Mouse (Mus musculus) liver, embryonic 11.5 days (tissue): Measurements from ENCODE around the gene Ranbp17. TPM values are rescaled to one million over a fixed set of nuclear protein-coding genes. Genes with fewer than 3 reads are reported as not detected.

ENCODE experiments used
- ATAC-seq: fragments of 200-750 bp; cut with Nextera tagmentation; replicated peaks from 2 replicates; pipeline ENCODE4 v1.8.0; 2017; ENCODE audit warnings: moderate number of reproducible peaks, mild to moderate bottlenecking, moderate TSS enrichment, moderate library complexity; ENCODE audit not compliant: low FRiP score
- DNase-seq: peaks from one replicate; pipeline ENCODE4 v3.0.0-alpha.2; 2017; ENCODE audit warnings: low spot score
- H3K27ac ChIP-seq: fragments of 300-500 bp; sonication (generic); 2 replicates; pipeline ENCODE4 v1.5.1; 2014; ENCODE audit warnings: mild to moderate bottlenecking, low read depth, low read length, control low read depth
- H3K27me3 ChIP-seq: fragments of 300-500 bp; sonication (generic); replicated peaks from 2 replicates; pipeline ENCODE4 v1.6.1; 2014; ENCODE audit warnings: low read length, mixed read lengths; ENCODE audit not compliant: control insufficient read depth, insufficient read depth
- H3K36me3 ChIP-seq: fragments of 300-500 bp; sonication (generic); 2 replicates; pipeline ENCODE4 v1.6.1; 2014; ENCODE audit warnings: mild to moderate bottlenecking, low read length, moderate library complexity, mixed read lengths; ENCODE audit not compliant: control insufficient read depth, insufficient read depth
- H3K4me1 ChIP-seq: fragments of 300-500 bp; sonication (generic); replicated peaks from 2 replicates; pipeline ENCODE4 v1.6.1; 2014; ENCODE audit warnings: low read length, mixed read lengths; ENCODE audit not compliant: control insufficient read depth, insufficient read depth
- H3K4me2 ChIP-seq: fragments of 300-500 bp; sonication (generic); 2 replicates; pipeline ENCODE4 v1.6.1; 2014; ENCODE audit warnings: mild to moderate bottlenecking, control low read depth, moderate library complexity
- H3K4me3 ChIP-seq: fragments of 300-500 bp; sonication (generic); 2 replicates; pipeline ENCODE4 v1.5.1; 2014; ENCODE audit warnings: low read depth, low read length, control low read depth
- H3K9ac ChIP-seq: fragments of 300-500 bp; sonication (generic); 2 replicates; pipeline ENCODE4 v1.6.1; 2014; ENCODE audit warnings: low read depth, low read length, control low read depth
- H3K9me3 ChIP-seq: fragments of 300-500 bp; sonication (generic); 2 replicates; pipeline ENCODE4 v1.6.1; 2016; ENCODE audit warnings: low read length, inconsistent platforms, mixed read lengths; ENCODE audit not compliant: control insufficient read depth
- WGBS: fragments of 180-500 bp; shearing (Covaris S2); extraction: QIAGEN DNeasy Blood & Tissue Kit; methylation state at CpG from one replicate; pipeline ENCODE4 v1.1.7; 2014; 5-methylcytosine and 5-hydroxymethylcytosine counted together
- polyA plus RNA-seq: library from polyadenylated mRNA; unstranded; fragments of >200 nt; fragmentation: Nextera tagmentation; extraction: Ambion mirVana; gene quantifications from 2 replicates; pipeline ENCODE4 v1.2.1, GENCODE M21; 2014

The Ranbp17 gene
- polyA plus RNA-seq, 1 experiment from 2014 or later, result 8.5 TPM

DNA sequence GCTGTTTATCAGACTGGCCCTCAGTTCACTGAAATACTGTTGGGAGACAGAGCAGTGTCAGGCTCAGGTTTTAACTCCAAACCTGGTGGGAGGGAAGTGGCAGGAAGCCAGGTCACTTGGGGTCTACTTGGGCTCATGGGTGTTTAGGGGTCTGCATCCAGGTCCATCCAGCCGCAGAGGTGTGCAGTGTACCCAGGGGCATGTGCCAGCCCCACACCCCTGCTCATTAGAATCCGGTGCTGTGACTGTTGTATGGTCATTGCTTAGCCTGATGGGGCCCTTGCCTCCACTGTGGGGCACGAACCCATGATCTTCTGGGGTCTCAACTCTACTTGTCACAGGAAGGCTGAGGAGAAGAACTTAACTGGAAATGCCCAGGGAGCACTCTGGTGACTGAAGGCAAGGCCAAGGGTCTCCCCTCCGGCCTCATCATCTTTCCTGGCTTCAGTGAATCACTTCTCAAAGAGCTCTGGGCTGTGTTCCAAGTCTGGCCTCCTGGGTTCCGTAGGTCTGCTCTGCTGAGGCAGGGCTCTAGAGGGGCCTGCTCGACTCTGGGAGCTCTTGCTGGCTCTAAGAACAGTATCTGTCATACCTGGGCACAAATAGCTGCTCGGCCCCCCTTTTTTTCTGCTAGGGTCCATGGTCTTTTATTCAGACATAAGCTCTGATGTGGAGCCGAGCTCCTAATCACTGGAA is 296.0 kb downstream of the Ranbp17 start:
- WGBS, result 77% methylated on average over 8 of the region's 8 CpGs
- DNase-seq, result no peak

DNA sequence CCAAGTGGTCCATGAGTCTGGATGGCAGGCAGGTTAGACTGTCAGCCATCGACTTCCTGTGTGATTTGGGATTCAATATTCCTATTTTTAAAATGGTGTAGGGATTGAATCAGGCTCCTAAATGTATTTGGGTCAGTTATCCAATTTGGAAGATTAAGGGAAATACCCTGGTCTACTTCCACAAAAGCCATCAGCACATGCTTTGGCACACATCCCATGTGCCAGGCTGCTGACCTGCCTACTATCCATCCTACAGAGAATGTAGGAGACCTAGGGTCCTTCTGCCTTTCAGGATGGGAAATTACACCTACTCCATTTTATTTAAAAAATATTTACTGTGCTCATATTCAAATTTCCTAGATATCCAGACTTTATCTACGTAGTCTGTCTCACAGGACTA is 306.1 kb downstream of the Ranbp17 start:
- no peak overlapping the region for H3K4me2 ChIP-seq
- no peak overlapping the region for H3K27ac ChIP-seq
- H3K4me1 ChIP-seq, result peaks cover 11% of the 10 kb centered on the region; the same call in 1 of the 2 replicates
- DNase-seq, result no peak
- H3K4me3 ChIP-seq, result no peak overlapping the region
- H3K36me3 ChIP-seq, result no peaks in the 10 kb centered on the region
- peaks cover 56% of the 10 kb centered on the region for H3K27me3 ChIP-seq
- ATAC-seq, result no peak
- WGBS, result 71% methylated on average over 2 of the region's 2 CpGs
- no peak overlapping the region for H3K9ac ChIP-seq
- no peaks in the 10 kb centered on the region for H3K9me3 ChIP-seq

More for the DNA sequence above, 296.0 kb downstream of the Ranbp17 start:
- no peak overlapping the region for H3K9ac ChIP-seq
- H3K4me2 ChIP-seq, result no peak overlapping the region
- H3K36me3 ChIP-seq, result no peaks in the 10 kb centered on the region
- H3K27ac ChIP-seq, result no peak overlapping the region
- no peaks in the 10 kb centered on the region; the same call in 1 of the 2 replicates for H3K4me1 ChIP-seq
- H3K27me3 ChIP-seq, result no peaks in the 10 kb centered on the region
- H3K9me3 ChIP-seq, result no peaks in the 10 kb centered on the region
- ATAC-seq, result no peak
- H3K4me3 ChIP-seq, result no peak overlapping the region

DNA sequence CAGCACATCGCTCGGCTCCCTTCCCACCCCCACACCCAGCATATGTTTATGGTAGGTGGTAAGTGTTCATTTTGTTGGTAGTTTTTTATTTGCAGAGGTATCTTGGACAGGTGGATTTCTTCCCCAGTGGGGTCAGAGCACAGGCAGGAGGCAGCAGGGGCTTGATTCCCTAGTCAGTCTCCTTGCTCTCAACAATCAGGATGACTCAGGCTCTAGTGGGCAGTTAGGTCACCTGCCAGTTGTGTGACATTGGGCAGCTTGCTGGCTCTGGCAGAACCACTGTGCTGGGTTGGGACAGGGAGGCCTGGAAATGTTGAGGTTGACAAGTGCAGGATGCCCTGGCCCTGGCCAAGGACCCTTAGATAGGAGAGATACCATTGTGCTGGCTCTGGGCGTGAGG is 308.6 kb downstream of the Ranbp17 start:
- Histone ChIP-seq H3K9me3 (no peaks in the 10 kb centered on the region), H3K36me3 (no peaks in the 10 kb centered on the region), H3K9ac (no peak overlapping the region), H3K4me3 (no peak overlapping the region), H3K27me3 (peaks cover 81% of the 10 kb centered on the region), H3K4me1 (peaks cover 16% of the 10 kb centered on the region; the same call in 1 of the 2 replicates), H3K4me2 (no peak overlapping the region), H3K27ac (no peak overlapping the region)
- DNase-seq (no peak), ATAC-seq (no peak)
- WGBS, result 12% methylated on average over 3 of the region's 3 CpGs

DNA sequence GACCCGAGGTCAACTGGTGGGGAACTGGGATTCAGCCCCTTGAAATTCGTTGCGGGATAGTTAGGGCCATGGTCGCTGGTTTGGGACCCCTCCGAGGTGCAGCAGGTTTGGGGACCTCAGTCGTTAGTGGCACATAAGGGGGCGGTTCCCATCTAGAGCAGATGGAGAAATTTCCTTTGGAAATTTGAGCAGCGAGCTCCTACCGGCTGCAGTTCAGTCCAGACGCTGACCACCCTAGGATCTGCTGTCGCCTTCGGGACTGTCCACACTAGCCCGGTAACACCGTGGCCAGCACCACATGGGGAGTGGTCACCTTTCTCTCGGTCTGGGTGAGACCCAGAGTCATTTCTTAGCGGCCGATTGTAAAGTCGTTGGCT is 309.2 kb downstream of the Ranbp17 start:
- Histone ChIP-seq H3K4me2 (no peak overlapping the region), H3K36me3 (no peaks in the 10 kb centered on the region), H3K4me1 (peaks cover 16% of the 10 kb centered on the region; the same call in 1 of the 2 replicates), H3K27ac (no peak overlapping the region), H3K27me3 (peaks cover 87% of the 10 kb centered on the region), H3K4me3 (no peak overlapping the region), H3K9me3 (no peaks in the 10 kb centered on the region), H3K9ac (no peak overlapping the region)
- ATAC-seq (no peak), DNase-seq (no peak)
- WGBS, result under 1% methylated on average over 18 of the region's 18 CpGs

DNA sequence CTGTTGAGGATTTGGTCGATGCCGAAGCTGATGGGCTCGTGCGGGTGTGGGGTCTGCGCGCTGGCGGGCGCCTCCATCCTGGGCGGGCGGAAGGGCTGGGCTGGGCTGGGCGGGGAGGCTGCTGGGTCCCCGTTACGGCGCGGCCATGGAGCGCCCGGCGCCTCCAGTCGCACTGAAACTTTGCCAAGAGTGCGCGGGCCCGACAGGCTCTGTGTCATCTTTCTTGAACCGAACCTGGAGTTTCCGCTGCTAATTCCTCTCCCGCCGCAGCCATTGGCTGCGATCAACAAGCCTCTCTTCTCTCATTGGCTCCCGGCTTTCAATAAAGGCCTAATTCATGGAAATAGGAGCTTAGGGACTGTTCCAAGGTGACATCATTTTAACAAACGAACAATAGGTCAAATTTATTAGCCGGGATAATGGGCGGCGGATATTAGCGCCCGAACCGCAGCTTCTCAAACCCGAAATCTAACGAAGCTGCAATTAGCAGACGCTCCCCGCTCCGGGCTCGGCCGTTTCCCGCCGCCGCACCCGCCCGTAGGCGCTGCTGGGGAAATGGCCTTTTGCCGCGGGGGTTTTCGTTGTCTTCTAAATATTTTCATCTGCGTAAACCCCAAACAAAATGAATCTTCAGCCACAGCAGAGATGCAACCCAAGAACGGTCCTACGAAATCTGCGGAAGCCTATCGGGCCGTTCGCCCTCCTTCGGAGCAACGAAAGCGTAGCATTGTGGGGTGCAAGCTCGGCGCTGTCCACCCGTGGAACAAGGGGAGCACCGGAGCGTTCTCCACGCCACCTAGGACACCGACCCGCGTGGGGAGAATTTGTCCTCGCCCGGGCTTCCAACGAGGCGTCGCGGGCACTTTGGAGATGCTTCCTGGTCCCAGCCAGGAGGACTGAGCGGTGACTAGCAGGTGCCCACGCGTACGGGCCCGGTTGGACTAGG is 309.9 kb downstream of the Ranbp17 start, which contains the start of gene Tlx3:
TSS of gene Tlx3 (minus strand) at position 207 of the 946 bp plus-strand sequence.
- H3K9me3 ChIP-seq, result no peaks in the 10 kb centered on the region
- DNase-seq (peak; percentile 52), ATAC-seq (0 out of 2 replicates have a peak, but pooled peaks have one; percentile 22)
- H3K4me3 ChIP-seq, result peak within 1 kb of the TSS; percentile 35
- no peak within 1 kb of the TSS for H3K9ac ChIP-seq
- under 1% methylated on average over 79 of the region's 81 CpGs for WGBS
- H3K4me1 ChIP-seq, result peaks cover 16% of the 10 kb centered on the region; the same call in 1 of the 2 replicates
- H3K27me3 ChIP-seq, result peaks cover 94% of the 10 kb centered on the region
- H3K4me2 ChIP-seq, result peak within 1 kb of the TSS; percentile 56
- H3K36me3 ChIP-seq, result no peaks in the 10 kb centered on the region
- H3K27ac ChIP-seq, result no peak within 1 kb of the TSS

DNA sequence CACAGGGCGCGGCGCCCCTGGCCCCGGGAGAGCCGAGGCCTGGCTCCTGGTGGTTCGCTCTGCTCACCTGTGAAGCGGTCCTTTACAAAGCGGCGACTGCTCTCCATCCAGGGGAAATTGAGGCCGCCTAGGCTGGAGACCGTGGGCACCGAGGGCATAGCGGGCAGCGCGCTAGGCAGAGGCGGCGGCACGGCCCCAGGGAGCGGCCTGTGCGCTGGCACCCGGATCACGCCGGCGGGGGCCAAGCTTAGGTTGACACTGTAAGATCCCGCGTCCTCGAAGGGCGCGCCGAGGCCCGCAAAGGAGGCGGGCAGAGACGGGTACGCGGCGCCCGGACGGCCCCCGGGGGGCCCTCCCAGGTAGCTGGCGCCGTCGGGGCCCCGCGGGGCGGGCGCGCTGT is 310.6 kb downstream of the Ranbp17 start:
- H3K27ac ChIP-seq, result no peak overlapping the region
- H3K4me1 ChIP-seq, result peaks cover 16% of the 10 kb centered on the region; the same call in 1 of the 2 replicates
- DNase-seq (peak; percentile 41), ATAC-seq (0 out of 2 replicates have a peak, but pooled peaks have one; percentile 5)
- H3K36me3 ChIP-seq, result no peaks in the 10 kb centered on the region
- H3K9ac ChIP-seq, result no peak overlapping the region
- no peaks in the 10 kb centered on the region for H3K9me3 ChIP-seq
- WGBS, result under 1% methylated on average over 40 of the region's 47 CpGs
- peaks cover 99% of the 10 kb centered on the region for H3K27me3 ChIP-seq
- H3K4me3 ChIP-seq, result peak overlapping the region; percentile 35
- peak overlapping the region; percentile 56 for H3K4me2 ChIP-seq

DNA sequence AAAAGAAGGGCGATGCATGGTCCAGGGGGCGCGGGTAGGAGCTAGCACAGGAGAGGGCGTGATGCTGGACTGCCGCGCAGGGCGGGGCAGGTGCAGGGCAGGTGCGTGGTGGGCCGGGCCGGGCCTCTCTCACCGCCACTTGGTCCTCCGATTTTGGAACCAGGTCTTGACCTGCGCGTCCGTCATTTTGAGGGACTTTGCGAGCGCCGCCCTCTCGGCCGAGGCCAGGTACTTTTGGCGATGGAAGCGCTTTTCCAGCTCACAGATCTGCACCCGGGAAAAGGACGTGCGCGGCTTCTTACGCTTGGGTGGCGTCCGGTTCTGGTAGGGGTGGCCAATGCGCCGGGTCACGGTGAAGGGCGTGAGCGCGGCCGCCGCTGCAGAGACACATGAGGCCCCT is 311.2 kb downstream of the Ranbp17 start:
- no peak overlapping the region for H3K27ac ChIP-seq
- ATAC-seq (no peak; the same call in 1 of the 2 replicates), DNase-seq (no peak)
- peaks cover 100% of the 10 kb centered on the region for H3K27me3 ChIP-seq
- no peak overlapping the region; the same call in 1 of the 2 replicates for H3K4me3 ChIP-seq
- H3K4me1 ChIP-seq, result peaks cover 16% of the 10 kb centered on the region; the same call in 1 of the 2 replicates
- 6% methylated on average over 37 of the region's 37 CpGs for WGBS
- no peak overlapping the region for H3K9ac ChIP-seq
- H3K4me2 ChIP-seq, result no peak overlapping the region
- no peaks in the 10 kb centered on the region for H3K9me3 ChIP-seq
- no peaks in the 10 kb centered on the region for H3K36me3 ChIP-seq

DNA sequence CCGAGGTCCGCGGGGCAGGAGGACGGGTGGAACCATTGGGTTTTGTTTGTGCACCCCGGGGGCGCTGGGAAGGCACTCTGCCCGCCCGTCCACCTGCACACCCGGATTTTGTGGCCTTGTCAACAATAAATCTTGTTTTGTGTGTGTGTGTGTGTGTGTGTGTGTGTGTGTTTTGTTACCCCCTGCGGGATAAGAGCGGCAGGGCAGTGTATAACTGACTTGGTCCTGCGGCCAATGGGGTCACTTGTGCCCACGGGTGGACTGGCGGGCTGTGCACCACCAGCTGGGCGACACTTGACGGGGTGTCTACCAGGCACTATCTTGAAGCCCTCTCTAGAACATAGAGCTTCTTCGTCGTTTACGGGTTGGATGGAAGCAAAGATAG is 311.9 kb downstream of the Ranbp17 start:
- Histone ChIP-seq H3K4me3 (peak overlapping the region; percentile 35; the same call in 1 of the 2 replicates), H3K9ac (no peak overlapping the region), H3K36me3 (no peaks in the 10 kb centered on the region), H3K4me1 (peaks cover 16% of the 10 kb centered on the region; the same call in 1 of the 2 replicates), H3K27ac (no peak overlapping the region), H3K4me2 (peak overlapping the region; percentile 49; the same call in 1 of the 2 replicates), H3K9me3 (no peaks in the 10 kb centered on the region), H3K27me3 (peaks cover 100% of the 10 kb centered on the region)
- ATAC-seq (no peak), DNase-seq (no peak)
- WGBS, result 5% methylated on average over 19 of the region's 19 CpGs
